Comparison of ENCODE assay signal across 8 mouse cellular contexts in genomic region chr11:69411073-69411535, GRCm38 (mm10). TPM values are rescaled to one million over a fixed set of nuclear protein-coding genes. Genes with fewer than 3 reads are reported as not detected.
DNase-seq lines count a peak whose midpoint lies in the region; ATAC-seq and TF ChIP-seq lines count a peak whose summit lies in the region.

No protein-coding gene starts in this region.

- peak overlapping the region; percentile 78 for H3K9ac ChIP-seq in ES-Bruce4 (ENCODE audit: low read depth, poor library complexity, severe bottlenecking)
- peak overlapping the region; percentile 92 for H3K9ac ChIP-seq in forebrain, embryonic 14.5 days (ENCODE audit: low read length)

- peak overlapping the region; percentile 99 for H3K4me2 ChIP-seq in forebrain, embryonic 14.5 days (ENCODE audit: low read length)

- DNase-seq in cerebellum, adult 11 months, result peak; percentile 93
- peak; percentile 98 for DNase-seq in forebrain, embryonic 14.5 days (ENCODE audit: low spot score)
- peak; percentile 93 to 97 for DNase-seq in heart, postnatal 14 days
- peak; percentile 90 to 95 for DNase-seq in layer of hippocampus, adult 18-20 months (ENCODE audit: low spot score in 2 of 2)
- DNase-seq in lung, adult 2 months, result peak; percentile 90
- DNase-seq in thymus, adult 2 months, result peak; percentile 92

- 0 out of 2 replicates have a peak, but pooled peaks have one; percentile 27 for TF ChIP-seq EP300 in ES-Bruce4 (IDR thresholded peaks at IDR 0.05; ENCODE audit: insufficient read depth, low read depth, low read length)

- no peaks in the 10 kb centered on the region for H3K27me3 ChIP-seq in ES-Bruce4 (ENCODE audit: control insufficient read depth, insufficient read depth, low read length, poor library complexity, severe bottlenecking)
- no peaks in the 10 kb centered on the region for H3K27me3 ChIP-seq in forebrain, embryonic 14.5 days (replicated peaks; ENCODE audit: control insufficient read depth, insufficient read depth, low read length)
- no peaks in the 10 kb centered on the region for H3K27me3 ChIP-seq in thymus, adult 2 months (ENCODE audit: control insufficient read depth, insufficient read depth, low read length)

- intact Hi-C loops in heart, postnatal 14 days (cut with DNase I), result loop anchor here (2.0 to 10.0 kb wide), 2 partner anchors 14 to 316 kb away; partner anchors contain the start of gene Per1

- TF ChIP-seq POLR2A in ES-Bruce4 (IDR thresholded peaks at IDR 0.05; ENCODE audit: insufficient read depth, low read length), result peak; percentile 31
- TF ChIP-seq POLR2A in lung, adult 2 months (IDR thresholded peaks at IDR 0.05; ENCODE audit: borderline replicate concordance, extremely low read depth, low read depth, low read length), result peak; percentile 33; the same call in 1 of the 2 replicates
- TF ChIP-seq POLR2A in olfactory bulb, adult 2 months (IDR thresholded peaks at IDR 0.05; ENCODE audit: insufficient read depth, low read depth, low read length), result peak; percentile 13; the same call in 1 of the 2 replicates
- TF ChIP-seq POLR2A in thymus, adult 2 months (IDR thresholded peaks at IDR 0.05; ENCODE audit: control insufficient read depth, extremely low read depth, insufficient read depth, low read length, poor library complexity), result 0 out of 2 replicates have a peak, but pooled peaks have one; percentile 48

- TF ChIP-seq CTCF in ES-Bruce4 (IDR thresholded peaks at IDR 0.05; ENCODE audit: low read depth, low read length), result no peak
- TF ChIP-seq CTCF in lung, adult 2 months (IDR thresholded peaks at IDR 0.05; ENCODE audit: insufficient read depth, low read length), result no peak
- no peak for TF ChIP-seq CTCF in olfactory bulb, adult 2 months (IDR thresholded peaks at IDR 0.05; ENCODE audit: insufficient read depth, low read depth, low read length)
- no peak for TF ChIP-seq CTCF in thymus, adult 2 months (IDR thresholded peaks at IDR 0.05; ENCODE audit: borderline replicate concordance, control insufficient read depth, extremely low read depth, insufficient read depth, low read length, poor library complexity)

- ATAC-seq in forebrain, embryonic 14.5 days, result peak; percentile 45

- H3K4me1 ChIP-seq in ES-Bruce4 (ENCODE audit: control insufficient read depth, insufficient read depth, low read length), result peaks cover 10% of the 10 kb centered on the region
- H3K4me1 ChIP-seq in forebrain, embryonic 14.5 days (ENCODE audit: control insufficient read depth, insufficient read depth, low read length), result peaks cover 39% of the 10 kb centered on the region
- peaks cover 19% of the 10 kb centered on the region for H3K4me1 ChIP-seq in lung, adult 2 months (ENCODE audit: control insufficient read depth, insufficient read depth, low read length)
- peaks cover 44% of the 10 kb centered on the region for H3K4me1 ChIP-seq in olfactory bulb, adult 2 months (ENCODE audit: control insufficient read depth, insufficient read depth, low read length)
- peaks cover 44% of the 10 kb centered on the region for H3K4me1 ChIP-seq in thymus, adult 2 months (replicated peaks; ENCODE audit: control insufficient read depth, insufficient read depth, low read length)

- H3K27ac ChIP-seq in ES-Bruce4 (ENCODE audit: insufficient read depth, low read length), result peak overlapping the region; percentile 3
- H3K27ac ChIP-seq in forebrain, embryonic 14.5 days (ENCODE audit: low read depth, low read length), result peak overlapping the region; percentile 99
- peak overlapping the region; percentile 75 for H3K27ac ChIP-seq in olfactory bulb, adult 2 months (ENCODE audit: insufficient read depth, low read depth, low read length)
- peak overlapping the region; percentile 98 for H3K27ac ChIP-seq in thymus, adult 2 months (ENCODE audit: control insufficient read depth, insufficient read depth, low read length)

- WGBS in forebrain, embryonic 14.5 days, result under 1% methylated on average over 26 of the region's 26 CpGs
- WGBS in lung, adult 2 months, result under 1% methylated on average over 26 of the region's 26 CpGs
- under 1% methylated on average over 26 of the region's 26 CpGs for WGBS in olfactory bulb, adult 2 months
- under 1% methylated on average over 26 of the region's 26 CpGs for WGBS in thymus, adult 2 months

- H3K4me3 ChIP-seq in ES-Bruce4 (ENCODE audit: low read depth, low read length), result peak overlapping the region; percentile 83
- H3K4me3 ChIP-seq in forebrain, embryonic 14.5 days (ENCODE audit: low read depth, low read length), result peak overlapping the region; percentile 77
- peak overlapping the region; percentile 90 for H3K4me3 ChIP-seq in lung, adult 2 months (replicated peaks; ENCODE audit: extremely low read depth, low read depth, low read length)
- H3K4me3 ChIP-seq in olfactory bulb, adult 2 months (ENCODE audit: insufficient read depth, low read depth, low read length), result peak overlapping the region; percentile 56
- H3K4me3 ChIP-seq in thymus, adult 2 months (ENCODE audit: control insufficient read depth, insufficient read depth, low read length), result peak overlapping the region; percentile 90

- no peaks in the 10 kb centered on the region for H3K36me3 ChIP-seq in ES-Bruce4 (ENCODE audit: control insufficient read depth, insufficient read depth, low read length, poor library complexity, severe bottlenecking)
- H3K36me3 ChIP-seq in forebrain, embryonic 14.5 days (ENCODE audit: control insufficient read depth, insufficient read depth, low read length), result peaks cover 40% of the 10 kb centered on the region
- H3K36me3 ChIP-seq in thymus, adult 2 months (ENCODE audit: control insufficient read depth, insufficient read depth, low read length), result peaks cover 18% of the 10 kb centered on the region

- no peaks in the 10 kb centered on the region for H3K9me3 ChIP-seq in ES-Bruce4 (replicated peaks; ENCODE audit: control insufficient read depth, insufficient read depth, low read length, poor library complexity, severe bottlenecking)
- H3K9me3 ChIP-seq in forebrain, embryonic 14.5 days (replicated peaks; ENCODE audit: control insufficient read depth, low read length), result no peaks in the 10 kb centered on the region

RNA-seq across cellular contexts. Expression of gene Kdm6b, which starts 2.4 kb away (rescaled TPM):
- 23.3 and 28.4 TPM in 2 replicates for polyA plus RNA-seq in ES-Bruce4 (2011; ENCODE audit: insufficient read depth, insufficient read length, low read depth, missing spikeins)
- 28.7 and 38.2 TPM in 2 replicates for polyA plus RNA-seq in forebrain, embryonic 14.5 days (2014; fragmentation: Nextera tagmentation; extraction: Ambion mirVana)
- total RNA-seq in heart, postnatal 14 days (2021), result 10 to 100 TPM; 45.7 to 50.6 TPM
- 10 to 100 TPM; 35.7 to 39.3 TPM for total RNA-seq in layer of hippocampus, adult 18-20 months (2021)
- 19.4 and 21.0 TPM in 2 replicates for polyA plus RNA-seq in lung, adult 2 months (2012; rRNA removed)
- polyA plus RNA-seq in olfactory bulb, adult 2 months (2012; ENCODE audit: insufficient read depth, insufficient read length, low replicate concordance, missing spikeins), result 114 TPM in 1 of 2 replicates, not detected in the other
- polyA plus RNA-seq in thymus, adult 2 months (2012; rRNA removed), result 61.0 and 77.3 TPM in 2 replicates

RNA-seq across cellular contexts. Expression of gene Tmem88, which starts 13.1 kb away (rescaled TPM):
- polyA plus RNA-seq in ES-Bruce4 (2011; ENCODE audit: insufficient read depth, insufficient read length, low read depth, missing spikeins), result 15.7 and 16.6 TPM in 2 replicates
- polyA plus RNA-seq in forebrain, embryonic 14.5 days (2014; fragmentation: Nextera tagmentation; extraction: Ambion mirVana), result 4.7 and 5.7 TPM in 2 replicates
- 10 to 100 TPM; 37.4 to 39.6 TPM for total RNA-seq in heart, postnatal 14 days (2021)
- 1 to 10 TPM; 2.5 to 2.7 TPM for total RNA-seq in layer of hippocampus, adult 18-20 months (2021)
- 37.8 and 63.1 TPM in 2 replicates for polyA plus RNA-seq in lung, adult 2 months (2012; rRNA removed)
- not detected in 2 replicates for polyA plus RNA-seq in olfactory bulb, adult 2 months (2012; ENCODE audit: insufficient read depth, insufficient read length, low replicate concordance, missing spikeins)
- polyA plus RNA-seq in thymus, adult 2 months (2012; rRNA removed), result 7.3 and 9.3 TPM in 2 replicates

RNA-seq across cellular contexts. Expression of gene Cyb5d1, which starts 15.7 kb away (rescaled TPM):
- polyA plus RNA-seq in ES-Bruce4 (2011; ENCODE audit: insufficient read depth, insufficient read length, low read depth, missing spikeins), result 21.1 and 21.5 TPM in 2 replicates
- 31.1 and 36.4 TPM in 2 replicates for polyA plus RNA-seq in forebrain, embryonic 14.5 days (2014; fragmentation: Nextera tagmentation; extraction: Ambion mirVana)
- total RNA-seq in heart, postnatal 14 days (2021), result 10 to 100 TPM; 25.0 to 29.3 TPM
- total RNA-seq in layer of hippocampus, adult 18-20 months (2021), result 10 to 100 TPM; 47.8 to 51.2 TPM
- 21.9 and 24.7 TPM in 2 replicates for polyA plus RNA-seq in lung, adult 2 months (2012; rRNA removed)
- polyA plus RNA-seq in olfactory bulb, adult 2 months (2012; ENCODE audit: insufficient read depth, insufficient read length, low replicate concordance, missing spikeins), result not detected in 2 replicates
- polyA plus RNA-seq in thymus, adult 2 months (2012; rRNA removed), result 37.2 and 41.5 TPM in 2 replicates

RNA-seq across cellular contexts. Expression of gene Naa38, which starts 15.8 kb away (rescaled TPM):
- polyA plus RNA-seq in ES-Bruce4 (2011; ENCODE audit: insufficient read depth, insufficient read length, low read depth, missing spikeins), result 77.9 and 94.0 TPM in 2 replicates
- 106 and 142 TPM in 2 replicates for polyA plus RNA-seq in forebrain, embryonic 14.5 days (2014; fragmentation: Nextera tagmentation; extraction: Ambion mirVana)
- total RNA-seq in heart, postnatal 14 days (2021), result 10 to 100 TPM; 85.4 to 91.7 TPM
- 100 to 1,000 TPM; 107 to 123 TPM for total RNA-seq in layer of hippocampus, adult 18-20 months (2021)
- 129 and 141 TPM in 2 replicates for polyA plus RNA-seq in lung, adult 2 months (2012; rRNA removed)
- not detected in 2 replicates for polyA plus RNA-seq in olfactory bulb, adult 2 months (2012; ENCODE audit: insufficient read depth, insufficient read length, low replicate concordance, missing spikeins)
- 139 and 170 TPM in 2 replicates for polyA plus RNA-seq in thymus, adult 2 months (2012; rRNA removed)

RNA-seq across cellular contexts. Expression of gene Chd3, which starts 41.9 kb away (rescaled TPM):
- polyA plus RNA-seq in ES-Bruce4 (2011; ENCODE audit: insufficient read depth, insufficient read length, low read depth, missing spikeins), result 21.9 and 25.7 TPM in 2 replicates
- 70.3 and 77.3 TPM in 2 replicates for polyA plus RNA-seq in forebrain, embryonic 14.5 days (2014; fragmentation: Nextera tagmentation; extraction: Ambion mirVana)
- total RNA-seq in heart, postnatal 14 days (2021), result 10 to 100 TPM; 45.4 to 47.4 TPM
- total RNA-seq in layer of hippocampus, adult 18-20 months (2021), result 100 to 1,000 TPM; 531 to 556 TPM
- 120 and 135 TPM in 2 replicates for polyA plus RNA-seq in lung, adult 2 months (2012; rRNA removed)
- polyA plus RNA-seq in olfactory bulb, adult 2 months (2012; ENCODE audit: insufficient read depth, insufficient read length, low replicate concordance, missing spikeins), result 175 and 278 TPM in 2 replicates
- 278 and 280 TPM in 2 replicates for polyA plus RNA-seq in thymus, adult 2 months (2012; rRNA removed)

Comparison
In these comparisons a context has a peak if more than half of its experiments do, and no peak if none do; other contexts are left out.
1. Peak in every context shown above with its lines: DNase-seq, ATAC-seq, H3K4me3 ChIP-seq and H3K27ac ChIP-seq.
2. H3K27ac ChIP-seq: peak in every context shown above with its lines; median percentile 99 in forebrain, embryonic 14.5 days; 98 in thymus, adult 2 months; 75 in olfactory bulb, adult 2 months; 3 in ES-Bruce4.
3. RNA of gene Cyb5d1, which starts 15.7 kb away (polyA plus RNA-seq): 37.2 to 41.5 TPM in thymus, adult 2 months, 31.1 to 36.4 TPM in forebrain, embryonic 14.5 days, 21.9 to 24.7 TPM in lung, adult 2 months and 21.1 to 21.5 TPM in ES-Bruce4; not detected in olfactory bulb, adult 2 months; every median in the first group is over 10 times any median in the second.